Mouse (Mus musculus) CH12F3 (cell line): ENCODE results near the gene Gm21885.
"Not testable (repeated sequence)": the region's sequence is repeated elsewhere in the genome, so short reads cannot be mapped to it uniquely, and the experiment has no call there.

ENCODE experiments used
- in situ Hi-C: fragments of 300-500 bp; cut with MboI; formaldehyde crosslinking; loops from 2 replicates; pipeline ENCODE4 v1.14.3; 2020; ENCODE audit warnings: low sequenced_read_pairs

Gene Gm21885

GRCm38 (mm10) chr11:94266155-94266554 lies 15.5 kb upstream of the Gm21885 start:
- in situ Hi-C loops, result not testable (repeated sequence)

GRCm38 (mm10) chr11:94268761-94269160 lies 12.9 kb upstream of the Gm21885 start:
- in situ Hi-C loops, result no loop called here

GRCm38 (mm10) chr11:94269906-94270305 lies 11.8 kb upstream of the Gm21885 start:
- in situ Hi-C loops, result loop anchor here (10.0 kb wide), 1 partner anchor 135 kb away; no protein-coding TSS in a partner anchor

GRCm38 (mm10) chr11:94271015-94271414 lies 10.7 kb upstream of the Gm21885 start:
- in situ Hi-C loops, result loop anchor here (10.0 kb wide), 1 partner anchor 136 kb away; no protein-coding TSS in a partner anchor

GRCm38 (mm10) chr11:94272960-94273927 lies 8.4 kb upstream of the Gm21885 start:
- in situ Hi-C loops, result loop anchor here (10.0 kb wide), 1 partner anchor 138 kb away; no protein-coding TSS in a partner anchor

GRCm38 (mm10) chr11:94274206-94274867 lies 7.3 kb upstream of the Gm21885 start:
- in situ Hi-C loops, result loop anchor here (10.0 kb wide), 1 partner anchor 140 kb away; no protein-coding TSS in a partner anchor

- in situ Hi-C loops, result loop anchor here (10.0 kb wide), 1 partner anchor 140 kb away; no protein-coding TSS in a partner anchor
Observed at GRCm38 (mm10) chr11:94275226-94275625, 6.4 kb upstream of the Gm21885 start.

- in situ Hi-C loops, result loop anchor here (10.0 kb wide), 1 partner anchor 141 kb away; no protein-coding TSS in a partner anchor
Observed at GRCm38 (mm10) chr11:94275686-94276085, 6.0 kb upstream of the Gm21885 start.

- in situ Hi-C loops, result loop anchor here (10.0 kb wide), 1 partner anchor 142 kb away; no protein-coding TSS in a partner anchor
Observed at GRCm38 (mm10) chr11:94276869-94277337, 4.8 kb upstream of the Gm21885 start.

- in situ Hi-C loops, result no loop called here
Observed at GRCm38 (mm10) chr11:94282291-94282690, 618 bp downstream of the Gm21885 start.

GRCm38 (mm10) chr11:94283536-94284099 lies 1.9 kb downstream of the Gm21885 start:
- in situ Hi-C loops, result no loop called here

GRCm38 (mm10) chr11:94285886-94286574 lies 4.4 kb downstream of the Gm21885 start:
- in situ Hi-C loops, result loop anchor here (5.0 kb wide), 1 partner anchor 49 kb away; no protein-coding TSS in a partner anchor

GRCm38 (mm10) chr11:94287105-94287504 lies 5.4 kb downstream of the Gm21885 start:
- in situ Hi-C loops, result loop anchor here (5.0 kb wide), 1 partner anchor 50 kb away; no protein-coding TSS in a partner anchor

- in situ Hi-C loops, result no loop called here
Observed at GRCm38 (mm10) chr11:94290062-94290740, 8.5 kb downstream of the Gm21885 start.

- in situ Hi-C loops, result no loop called here
Observed at GRCm38 (mm10) chr11:94294996-94295845, 13.5 kb downstream of the Gm21885 start.

GRCm38 (mm10) chr11:94312733-94313132 lies 31.1 kb downstream of the Gm21885 start:
- in situ Hi-C loops, result no loop called here

GRCm38 (mm10) chr11:94314098-94314652 lies 32.5 kb downstream of the Gm21885 start:
- in situ Hi-C loops, result no loop called here

GRCm38 (mm10) chr11:94315308-94315707 lies 33.6 kb downstream of the Gm21885 start:
- in situ Hi-C loops, result no loop called here
